Mouse (Mus musculus) layer of hippocampus, adult 8-10 months (tissue): ENCODE measurements around the gene Ccdc158. TPM values are rescaled to one million over a fixed set of nuclear protein-coding genes. Genes with fewer than 3 reads are reported as not detected.

Experiments used
- DNase-seq, 2 experiments: peaks; one replicate each; pipeline ENCODE4 v3.0.0; 2022; ENCODE audit warnings: low spot score in 2 of 2
- total RNA-seq, 4 experiments: library from RNA; stranded (reverse); gene quantifications; 2 replicates each; pipeline ENCODE4 v1.2.4; 2022

The Ccdc158 gene
- total RNA-seq: under 1 TPM; 0.45 to 0.87 (median 0.74) TPM

DNA sequence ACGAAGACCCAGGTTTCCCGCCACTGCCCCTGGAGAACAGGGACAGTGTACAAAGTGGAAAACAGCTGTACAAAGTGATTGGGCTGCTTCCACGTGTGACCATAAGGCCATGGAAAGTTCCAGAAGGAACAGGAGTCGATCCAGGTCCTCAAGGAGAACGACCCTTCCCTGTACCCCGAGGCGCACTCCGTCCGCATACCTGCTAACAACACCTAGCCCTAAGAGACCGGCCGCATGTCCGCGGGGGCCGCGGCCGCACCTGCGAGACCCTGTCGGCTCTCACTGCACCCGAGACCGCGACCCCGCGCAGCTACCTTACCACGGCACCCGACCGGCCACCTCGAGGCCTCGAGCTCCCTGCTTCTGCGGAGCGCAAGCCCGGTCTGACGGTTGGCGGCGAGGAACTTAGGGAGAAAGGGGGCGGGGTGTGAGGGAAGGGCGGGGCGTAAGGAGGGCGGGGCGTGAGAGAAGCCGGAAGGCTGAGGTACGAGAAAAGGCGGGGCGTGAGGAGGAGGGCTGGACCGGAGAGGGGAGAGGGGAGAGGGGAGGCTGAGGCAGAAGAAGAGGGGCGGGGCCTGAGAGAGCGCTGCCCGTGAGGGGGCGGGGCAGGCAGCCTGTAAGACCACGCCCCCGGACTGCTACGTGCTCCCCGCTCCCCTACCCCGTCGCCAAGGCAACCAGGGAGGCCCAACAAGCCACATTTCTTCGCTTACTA is at the start of gene Ccdc158:
Ccdc158 (minus strand) TSS at position 413 of the 715 bp plus-strand sequence.
- peak in 1 of 2 experiments; percentile 42 for DNase-seq

DNA sequence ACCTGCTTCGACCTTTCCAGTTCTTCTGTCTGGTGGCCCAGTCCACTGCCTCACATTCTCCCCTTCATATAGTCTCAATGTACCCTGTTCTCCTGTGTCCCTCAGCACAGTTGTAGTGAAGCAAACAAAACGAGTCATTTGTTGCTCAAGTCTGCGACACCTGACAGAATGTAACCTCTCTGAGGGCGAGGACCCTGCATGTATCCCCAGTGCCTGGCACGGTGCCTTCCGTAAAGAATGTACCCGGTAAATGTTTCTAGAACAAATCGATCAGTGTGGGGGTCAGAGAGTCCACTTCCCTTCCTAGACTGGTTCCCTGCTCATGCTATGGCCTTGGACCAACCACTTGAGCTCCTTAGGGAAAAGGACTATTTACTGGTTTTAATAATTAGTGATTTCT is 46.5 kb upstream of the Ccdc158 start:
- no peak for DNase-seq

DNA sequence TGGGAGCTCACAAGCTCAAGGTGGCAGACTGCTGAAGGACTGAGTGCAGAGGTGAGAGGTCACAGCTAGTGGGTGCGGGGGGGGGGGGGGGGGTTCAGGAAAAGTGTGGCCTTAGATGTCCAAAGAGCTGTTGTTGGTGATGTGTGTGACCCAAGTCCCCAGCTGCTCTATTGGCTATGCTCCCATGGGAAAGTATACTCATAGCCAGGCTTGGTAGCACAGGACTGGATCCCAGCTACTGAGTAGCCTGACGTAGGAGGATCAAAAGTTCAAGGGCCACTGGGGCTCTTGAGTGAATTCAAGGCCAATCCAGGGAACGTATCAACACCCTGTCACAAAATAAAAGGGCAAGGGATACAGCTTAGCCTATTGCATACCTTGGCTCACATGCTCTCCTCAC is 43.8 kb upstream of the Ccdc158 start:
- no peak for DNase-seq

DNA sequence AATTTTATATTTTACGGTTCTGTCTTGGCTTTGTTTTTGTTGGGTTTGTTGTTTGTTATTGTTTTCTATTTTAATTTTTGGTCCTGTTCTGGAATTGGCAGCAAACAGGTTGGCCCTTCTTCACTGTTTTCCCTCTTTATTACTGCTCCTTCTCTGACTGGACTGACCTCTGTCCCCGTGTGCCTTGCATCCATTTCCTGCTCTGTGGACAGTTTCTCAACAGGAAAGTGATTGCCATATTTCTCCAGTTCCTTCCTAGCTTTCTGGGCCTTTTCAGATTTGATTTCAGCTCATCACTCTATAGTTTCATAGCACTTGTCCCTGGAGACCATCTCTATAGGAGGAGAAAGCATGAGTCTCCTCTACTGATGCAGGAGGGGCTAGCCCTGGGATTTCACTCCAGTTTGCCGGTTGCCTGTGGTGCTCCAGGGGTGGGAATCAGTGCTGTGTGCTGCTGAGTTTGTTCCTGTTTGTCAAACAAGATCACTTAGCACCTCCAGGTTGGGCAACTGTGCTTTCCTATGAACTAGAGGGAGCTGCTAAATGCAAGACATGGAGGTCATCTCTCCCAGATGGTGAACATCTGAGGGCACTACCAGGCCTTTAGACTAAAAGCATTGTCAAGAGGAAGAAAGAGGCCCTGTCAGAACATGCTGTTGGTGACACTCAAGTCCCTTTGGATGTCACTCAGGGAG is 42.7 kb upstream of the Ccdc158 start:
- no peak for DNase-seq

DNA sequence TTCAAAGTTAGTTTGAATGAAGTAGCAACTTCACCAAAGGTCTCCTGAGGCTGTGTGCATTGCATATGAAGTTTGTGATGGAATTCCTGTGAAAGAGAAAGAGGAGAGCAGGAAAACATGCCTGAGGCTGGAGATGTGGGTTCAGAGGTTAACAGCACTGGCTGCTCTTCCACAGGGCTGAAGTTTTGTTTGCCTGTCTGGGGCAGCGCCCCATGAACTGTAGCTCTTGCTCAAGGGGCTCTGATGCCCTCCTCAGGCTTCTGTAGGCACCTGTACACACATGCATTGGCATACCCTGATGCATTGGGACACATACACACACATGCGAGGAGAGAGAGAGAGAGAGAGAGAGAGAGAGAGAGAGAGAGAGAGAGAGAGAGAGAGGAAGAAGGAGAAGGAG is 40.8 kb upstream of the Ccdc158 start:
- no peak for DNase-seq

DNA sequence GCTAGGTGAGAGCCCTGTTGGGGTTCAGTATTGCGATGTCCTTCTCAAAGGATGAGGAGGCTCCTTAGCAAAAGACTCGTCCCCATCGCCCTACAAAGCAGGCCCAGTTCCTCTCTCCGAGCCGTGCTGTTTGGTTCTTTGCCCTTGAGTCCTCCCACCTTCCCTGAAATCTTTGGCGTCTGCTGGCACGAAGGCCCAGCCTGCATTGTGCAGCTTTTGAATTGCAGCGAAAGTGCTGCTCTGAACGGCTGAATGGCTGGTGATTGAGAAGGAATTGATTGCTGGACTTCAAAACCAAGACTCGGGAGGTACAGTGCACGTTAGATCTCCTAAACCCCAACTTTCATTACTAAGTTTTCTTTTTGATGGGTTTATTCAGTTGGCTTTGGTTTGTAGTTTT is 40.2 kb upstream of the Ccdc158 start:
- DNase-seq: peak in 1 of 2 experiments; percentile 11

DNA sequence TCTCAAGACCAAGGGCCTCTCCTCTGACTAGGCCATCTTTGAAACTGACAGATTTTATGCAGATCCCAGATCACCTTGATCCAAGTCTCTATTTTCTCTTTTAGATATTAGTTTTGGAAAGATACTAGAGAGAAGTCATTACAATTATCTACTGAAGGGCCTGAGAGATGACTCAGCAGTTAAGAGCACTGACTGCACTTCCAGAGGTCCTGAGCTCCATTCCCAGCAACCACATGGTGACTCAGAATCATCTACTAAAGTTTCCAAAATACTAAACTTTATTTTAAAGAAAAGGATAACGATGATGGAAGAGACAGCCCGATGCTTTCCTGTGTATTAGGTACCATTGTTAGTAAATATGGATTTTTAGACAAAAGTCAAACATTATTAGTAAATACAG is 39.8 kb upstream of the Ccdc158 start:
- no peak for DNase-seq

DNA sequence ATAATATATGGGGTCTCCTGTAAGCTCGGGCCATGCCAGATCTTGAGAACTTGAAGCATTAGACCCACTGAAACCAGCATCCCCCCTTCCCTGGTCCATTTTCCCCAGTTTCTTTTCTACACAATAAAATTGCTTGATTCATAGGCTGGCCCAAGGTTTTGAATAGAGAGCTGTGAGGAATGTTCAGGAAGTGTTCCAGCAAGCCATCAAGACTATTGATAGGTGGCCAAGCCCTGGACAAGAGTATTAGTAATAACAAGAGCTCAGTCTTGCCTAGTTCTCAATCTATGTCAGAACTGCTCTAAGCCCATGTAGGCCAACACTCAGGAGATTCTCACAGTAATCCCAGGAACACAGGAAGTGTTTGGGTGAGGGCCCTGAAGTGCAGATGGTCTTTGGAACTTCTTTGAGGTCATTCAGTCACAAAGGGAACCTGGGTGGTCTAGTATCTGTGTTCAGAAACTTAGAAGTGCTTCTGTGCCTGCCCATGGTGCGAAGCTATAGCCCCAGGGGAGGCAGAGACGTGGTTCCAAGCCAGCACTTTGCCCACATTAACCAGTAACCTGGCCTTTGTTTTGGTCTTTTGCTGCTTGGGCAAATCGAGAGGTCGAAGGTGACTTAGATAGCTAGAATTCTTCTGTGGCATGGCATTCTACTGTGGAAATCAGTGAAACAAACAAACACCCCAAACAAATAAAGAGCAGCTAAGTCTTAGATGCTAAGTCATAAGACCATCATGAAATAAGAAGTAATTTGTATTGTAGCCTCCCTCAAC is 37.7 kb upstream of the Ccdc158 start:
- DNase-seq: peak; percentile 11 to 41

DNA sequence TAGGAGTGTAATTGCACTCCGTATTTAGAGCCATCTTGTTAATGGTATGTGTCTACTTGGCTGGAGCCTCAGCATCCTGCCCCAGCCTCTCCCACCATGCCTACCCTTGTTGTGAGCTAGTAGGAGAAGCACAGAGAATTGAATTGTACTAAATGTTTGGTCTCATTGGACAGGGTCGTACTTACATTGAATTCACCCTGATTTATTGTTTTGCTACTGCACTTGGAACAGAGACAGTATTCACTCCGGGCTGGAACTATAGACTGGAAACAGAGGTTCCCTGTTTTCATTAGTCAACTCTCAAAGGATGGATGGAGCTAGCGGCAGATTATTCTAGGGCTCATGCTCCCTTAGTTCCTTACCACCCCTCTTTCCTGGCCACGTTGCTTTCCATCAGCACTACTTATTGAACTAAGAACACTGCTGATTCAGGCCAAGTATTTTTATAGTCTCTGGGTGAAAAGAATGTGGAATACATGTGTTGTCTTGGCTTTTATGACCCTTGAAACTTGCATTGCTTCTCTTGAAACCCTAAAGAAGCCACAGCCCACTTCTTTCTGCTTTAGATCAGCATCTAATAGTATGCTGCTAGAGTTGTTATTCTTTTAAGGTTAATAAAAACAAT is 36.7 kb upstream of the Ccdc158 start:
- no peak for DNase-seq

DNA sequence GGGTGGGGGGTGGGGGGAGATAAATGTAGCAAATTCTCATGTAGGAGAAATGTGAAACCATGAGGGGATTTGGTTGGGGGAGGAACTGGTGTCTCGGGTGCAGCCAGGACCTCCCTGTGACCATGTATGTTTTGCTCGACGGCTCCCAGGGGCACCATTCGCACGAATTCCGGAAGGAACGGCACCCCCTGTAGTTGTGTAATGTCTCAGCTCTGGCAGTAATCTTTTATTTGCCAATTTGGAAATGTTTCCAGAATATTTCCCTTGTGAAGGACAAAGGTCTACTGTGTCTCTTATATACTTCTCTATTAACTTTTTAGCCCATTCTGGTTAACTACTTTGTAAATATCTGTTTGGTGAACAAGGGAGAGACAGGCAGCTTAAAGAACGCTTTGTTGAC is 35.7 kb upstream of the Ccdc158 start:
- DNase-seq: no peak

DNA sequence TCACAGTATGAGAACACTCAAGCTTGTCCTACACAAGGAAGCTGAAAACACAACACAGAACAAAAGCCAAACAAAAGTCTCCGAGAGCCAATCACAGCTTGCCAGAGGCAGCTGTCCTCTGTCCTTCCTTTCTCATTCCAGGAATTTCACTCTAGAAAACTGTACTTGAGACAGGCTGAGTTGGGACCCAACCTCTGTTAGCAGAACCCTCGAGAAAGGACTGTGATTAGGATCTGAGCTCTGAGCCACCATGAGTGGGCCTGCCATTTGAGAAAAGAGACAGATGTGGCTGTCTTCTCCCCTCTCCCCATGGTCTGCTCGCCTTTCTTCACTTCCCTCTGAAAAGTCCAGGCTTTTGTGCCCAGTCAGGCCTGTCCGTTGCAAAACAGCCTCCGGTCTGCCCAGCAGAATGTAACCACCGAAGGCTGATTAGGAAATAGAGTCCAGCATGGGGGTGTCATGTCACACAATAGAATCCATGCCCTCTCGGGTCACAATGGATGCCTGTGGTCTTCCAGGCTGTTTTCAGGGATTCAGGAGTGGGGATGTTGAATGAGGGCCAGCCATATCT is 32.9 kb upstream of the Ccdc158 start:
- no peak for DNase-seq

DNA sequence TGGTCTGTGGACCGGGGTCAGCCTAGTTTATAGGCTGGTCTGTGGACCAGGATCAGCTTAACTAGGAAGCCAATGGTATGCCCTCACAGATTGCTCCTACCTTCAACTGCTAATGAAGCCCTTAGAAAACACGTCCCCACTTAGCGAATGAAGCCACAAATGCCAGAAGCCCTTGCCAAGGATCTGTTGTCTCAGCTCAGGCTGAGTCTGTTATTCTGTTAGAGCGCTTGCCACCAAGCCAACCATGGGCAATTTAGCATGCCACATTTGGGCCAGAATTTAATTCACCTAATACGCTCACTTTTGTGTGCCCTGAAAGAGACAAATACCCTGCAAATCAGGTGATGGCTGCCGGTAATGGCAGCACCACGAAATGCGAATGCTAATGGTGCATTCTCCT is 28.6 kb upstream of the Ccdc158 start:
- DNase-seq: peak in 1 of 2 experiments; percentile 22

DNA sequence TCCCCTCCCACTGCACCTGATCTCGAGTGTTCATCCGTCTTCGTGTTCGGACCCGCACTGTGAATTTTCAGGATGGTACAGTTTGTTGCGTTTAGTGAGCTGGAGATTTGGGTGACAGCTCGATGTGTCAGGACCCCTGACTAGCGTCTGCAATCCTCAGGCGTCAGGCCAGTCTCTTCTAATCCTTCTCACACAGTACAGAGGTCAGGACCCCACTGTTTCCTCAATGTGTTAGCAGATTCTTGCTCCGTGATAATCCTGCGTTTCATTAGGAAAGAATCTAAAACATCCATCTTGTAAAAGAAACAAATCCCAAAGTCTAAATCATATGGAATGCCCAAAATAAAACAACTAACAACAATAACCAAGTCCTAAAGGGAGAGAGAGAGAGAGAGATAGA is 26.7 kb upstream of the Ccdc158 start:
- DNase-seq: no peak

DNA sequence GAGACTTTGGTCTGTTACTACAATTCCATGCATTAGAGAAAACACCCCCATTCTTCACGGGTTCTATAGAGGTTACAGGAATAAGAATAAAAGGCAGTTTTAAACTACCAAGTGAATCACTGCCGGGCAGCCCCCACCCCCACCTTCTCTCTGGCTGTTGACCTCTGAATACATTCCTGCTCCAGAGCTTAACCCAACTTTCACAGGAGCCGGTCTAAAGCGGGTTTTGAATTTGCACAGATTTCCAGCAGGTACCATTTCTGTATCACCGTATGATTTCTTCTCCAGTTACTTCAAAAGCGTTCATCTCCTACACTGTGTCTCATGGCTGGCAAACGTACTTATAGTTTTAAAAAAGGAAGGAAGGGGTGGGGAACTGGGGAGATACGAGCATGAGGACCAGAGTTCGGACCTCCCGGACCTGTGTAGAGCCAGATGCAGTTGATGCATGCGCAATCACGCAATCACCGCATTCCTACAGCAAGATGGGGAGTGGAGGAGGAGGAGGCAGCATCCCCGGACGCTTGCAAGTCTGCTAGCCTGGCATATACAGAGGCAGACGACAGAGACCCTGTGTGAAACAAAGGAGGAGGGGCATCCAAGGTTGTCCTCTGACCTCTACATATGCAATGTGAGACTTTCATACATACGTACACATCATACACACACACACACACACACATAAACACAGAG is 23.9 kb upstream of the Ccdc158 start:
- no peak for DNase-seq

DNA sequence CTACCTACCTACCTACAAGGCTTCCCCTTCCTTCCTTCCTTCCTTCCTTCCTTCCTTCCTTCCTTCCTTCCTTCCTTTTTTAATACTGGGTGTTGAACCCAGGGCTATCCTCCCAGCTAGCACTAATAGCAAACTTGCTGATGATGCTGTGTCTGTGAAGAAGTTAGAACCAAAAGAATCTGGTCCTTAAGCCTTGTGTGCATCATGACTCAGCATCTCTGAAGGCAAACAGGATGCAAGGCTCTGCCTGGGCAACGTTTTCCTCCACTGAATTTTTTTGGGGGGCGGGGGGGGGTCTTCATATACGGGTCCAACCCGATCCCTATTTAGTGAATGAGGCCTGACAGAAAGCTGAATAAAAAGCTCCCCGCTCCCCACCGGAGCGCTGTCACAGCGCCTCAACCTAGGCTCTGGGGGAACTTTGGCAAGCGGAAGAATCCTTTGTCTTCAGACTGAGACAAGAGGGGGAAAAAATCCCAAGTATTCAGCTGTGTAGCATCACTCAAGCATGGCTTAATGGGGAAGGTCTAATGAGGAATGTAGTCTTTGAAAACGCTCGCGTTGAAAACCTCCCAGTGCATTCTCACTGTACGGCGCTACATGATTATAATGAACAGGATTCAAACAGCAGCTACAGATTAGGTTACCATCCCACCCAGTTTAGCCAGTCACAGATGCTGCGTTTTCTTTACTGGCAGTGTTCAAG is 23.2 kb upstream of the Ccdc158 start:
- no peak for DNase-seq

DNA sequence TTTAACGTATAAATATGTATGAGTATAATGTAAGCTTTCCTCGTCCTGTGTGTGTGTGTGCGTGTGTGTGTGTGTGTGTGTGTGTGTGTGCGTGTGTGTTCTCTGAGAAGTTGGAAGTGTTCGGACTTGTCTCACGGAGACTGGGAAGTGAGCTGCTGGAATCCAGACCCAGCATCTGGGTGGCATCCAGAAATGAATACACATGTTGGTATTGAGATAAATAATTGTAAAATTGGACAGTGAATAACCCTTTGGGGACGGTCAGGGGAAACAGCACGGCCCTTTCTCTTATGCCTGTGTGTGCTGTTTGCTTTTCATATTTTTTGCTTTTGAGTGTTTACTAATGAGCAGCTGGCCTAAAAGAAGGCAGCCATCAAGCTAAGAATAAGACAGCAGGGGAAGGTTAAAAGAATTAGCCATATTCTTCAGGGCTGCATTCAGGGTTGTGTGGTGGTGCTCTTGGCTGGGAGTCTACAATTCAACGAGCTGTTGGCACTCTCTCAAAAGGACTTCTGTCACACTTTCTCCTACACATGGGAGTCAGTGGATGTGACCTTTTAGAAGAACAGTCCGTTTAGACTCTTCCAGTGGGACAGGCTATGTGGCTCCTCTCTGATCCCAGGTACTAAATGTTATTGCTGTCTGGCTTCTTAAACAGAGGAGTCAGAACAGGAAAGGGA is 19.4 kb upstream of the Ccdc158 start:
- DNase-seq: no peak

DNA sequence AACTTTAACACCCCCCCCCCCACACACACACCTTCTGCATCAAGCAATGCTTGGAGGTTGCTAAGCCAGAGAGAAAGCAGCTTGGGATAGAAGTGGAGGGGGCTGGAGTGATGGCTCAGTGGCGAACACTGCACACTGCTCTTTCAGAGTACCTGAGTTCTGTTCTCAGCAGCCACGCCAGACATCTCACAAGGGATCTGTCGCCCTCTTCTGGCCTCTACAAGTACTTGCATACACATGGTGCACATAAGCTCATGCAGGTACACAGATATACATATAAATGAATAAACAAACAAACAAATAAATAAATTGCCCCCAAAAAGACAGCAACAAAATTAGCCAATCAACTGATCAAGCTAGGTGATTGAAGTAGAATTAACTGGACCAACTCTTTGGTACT is 18.7 kb upstream of the Ccdc158 start:
- no peak for DNase-seq

DNA sequence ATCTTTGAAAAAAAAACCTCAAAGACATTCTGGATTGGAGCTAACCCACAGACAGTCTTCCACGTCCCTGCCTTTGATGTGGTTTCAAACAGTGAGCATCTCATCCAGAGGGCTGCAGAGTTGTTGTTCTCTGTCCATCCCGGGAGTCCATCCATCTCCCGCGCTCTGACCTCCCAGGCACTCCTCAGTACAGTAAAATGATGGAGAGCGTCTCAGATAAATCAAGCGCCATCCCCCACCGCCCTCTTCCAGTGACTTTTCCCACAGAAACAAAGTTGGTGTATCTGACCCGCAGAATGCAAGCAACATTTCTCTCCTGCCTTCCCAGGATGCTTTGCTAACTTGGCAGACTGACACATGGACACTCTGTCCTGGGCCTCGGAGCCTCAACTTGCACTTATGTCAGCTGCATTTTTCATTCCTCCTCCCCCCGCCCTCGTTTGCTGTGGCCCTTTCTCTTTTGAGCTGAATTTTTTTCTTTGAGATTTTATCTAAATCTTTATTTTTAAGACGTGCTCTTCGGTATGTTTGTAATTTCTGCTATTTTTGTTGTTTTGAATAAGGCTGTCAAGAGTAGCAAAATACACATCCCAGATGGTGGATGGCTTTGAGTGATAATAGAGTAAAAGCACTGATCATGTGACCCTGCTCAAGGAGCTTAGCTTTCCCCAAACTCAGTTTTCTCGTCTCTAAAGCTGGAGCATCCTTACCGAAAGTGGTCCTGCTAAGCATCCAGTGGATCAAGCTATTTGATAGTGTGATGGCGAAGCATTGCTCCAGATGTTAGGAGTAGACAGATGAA is 17.3 kb upstream of the Ccdc158 start:
- no peak for DNase-seq

DNA sequence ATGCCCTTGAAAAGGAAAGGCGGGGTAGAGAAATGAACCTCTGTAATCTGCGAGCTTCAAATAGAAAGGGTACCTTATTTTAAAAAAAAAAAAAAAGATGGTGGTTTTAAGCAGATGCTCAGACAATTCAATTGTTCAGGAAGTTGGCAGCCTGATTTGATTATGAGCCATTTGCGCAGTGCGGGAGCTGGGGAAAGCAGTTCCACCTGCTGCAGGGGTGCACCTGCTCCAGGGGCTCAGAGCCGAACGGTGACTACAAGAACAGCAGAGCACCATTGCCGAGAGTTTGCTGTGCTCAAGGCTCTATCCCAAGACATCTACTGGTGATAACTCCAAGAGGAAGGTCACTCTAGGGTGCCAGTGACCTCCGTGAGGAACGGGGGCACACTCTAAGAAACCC is 13.5 kb upstream of the Ccdc158 start:
- no peak for DNase-seq
